Mouse (Mus musculus): Measurements from ENCODE around the gene Nrp1.

The Nrp1 gene

GRCm38 (mm10) chr8:128471186-128471585 lies 112.8 kb downstream of the Nrp1 start:
- no peak for DNase-seq

- no peak for DNase-seq
Measured at GRCm38 (mm10) chr8:128472871-128473270, 114.5 kb downstream of the Nrp1 start.

DNA sequence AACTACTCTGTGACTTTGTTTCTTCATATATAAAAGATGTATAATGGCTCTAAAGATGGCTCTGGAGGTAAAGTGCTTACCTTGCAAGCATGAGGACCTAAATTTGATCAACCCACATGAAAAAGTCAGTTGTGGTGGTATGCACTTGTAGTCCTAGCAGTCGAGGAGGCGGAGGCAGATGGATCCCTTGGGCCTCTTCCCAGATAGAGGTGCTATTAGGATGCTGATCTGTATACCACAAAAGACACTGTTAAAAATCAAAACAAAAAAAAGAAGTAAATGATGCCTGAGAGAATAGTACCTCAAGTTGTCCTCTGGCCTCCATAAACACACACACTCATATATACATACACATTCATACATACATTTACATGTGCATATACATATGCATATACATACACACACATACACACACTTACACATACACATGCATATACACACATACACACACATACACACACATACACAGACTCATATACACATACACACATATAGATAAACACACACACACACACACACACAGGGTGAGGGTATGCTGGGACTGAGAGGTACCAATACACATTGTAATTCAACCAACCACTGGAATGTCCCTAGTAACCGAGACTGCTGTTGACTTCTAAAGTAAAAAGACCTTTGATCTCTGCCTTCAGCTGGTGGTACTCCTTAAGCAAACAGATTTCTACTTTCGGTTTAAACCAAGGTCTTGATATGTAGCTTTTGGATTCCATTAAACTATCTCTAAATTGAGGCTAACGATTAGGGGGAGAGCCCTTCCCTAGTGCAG lies 115.2 kb downstream of the Nrp1 start:
- DNase-seq, result no peak

GRCm38 (mm10) chr8:128474614-128475013 lies 116.2 kb downstream of the Nrp1 start:
- DNase-seq, result no peak

GRCm38 (mm10) chr8:128476206-128476605 lies 117.8 kb downstream of the Nrp1 start:
- DNase-seq, result no peak

- DNase-seq, result no peak
Measured at GRCm38 (mm10) chr8:128478017-128478416, 119.6 kb downstream of the Nrp1 start.

DNA sequence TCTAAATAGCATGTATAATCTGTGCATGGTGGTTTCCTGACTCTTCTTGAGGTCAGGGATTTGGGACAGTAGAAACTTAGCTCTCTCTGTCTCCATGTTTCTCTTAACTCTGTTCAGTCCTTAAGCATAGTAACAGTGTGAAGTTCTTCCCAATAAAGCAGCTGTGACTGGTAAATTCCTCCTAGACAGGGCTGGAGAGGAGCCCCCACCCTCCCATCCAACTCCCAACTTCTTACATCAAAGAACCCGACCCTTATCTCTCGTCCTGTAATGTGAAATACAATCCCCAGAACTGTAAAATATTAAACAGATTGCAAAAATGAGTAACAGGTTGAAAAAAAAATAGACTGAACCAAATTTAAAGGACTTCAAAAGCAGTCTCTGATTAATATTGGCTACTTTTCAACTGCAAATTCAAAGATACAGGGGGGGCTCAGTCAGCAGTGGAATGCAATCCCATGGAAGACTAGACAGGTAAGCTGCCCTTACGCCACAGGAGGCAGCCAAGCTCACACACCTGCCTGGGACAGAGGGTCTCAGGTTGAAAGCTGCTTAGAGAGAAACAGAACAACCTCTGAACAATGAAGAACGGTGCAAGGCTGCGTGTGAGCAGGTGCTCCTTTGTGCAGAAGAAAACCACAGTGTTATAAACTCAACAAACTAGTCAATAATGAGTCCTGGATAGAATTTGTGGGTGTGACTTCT lies 121.1 kb downstream of the Nrp1 start:
- DNase-seq, result no peak

DNA sequence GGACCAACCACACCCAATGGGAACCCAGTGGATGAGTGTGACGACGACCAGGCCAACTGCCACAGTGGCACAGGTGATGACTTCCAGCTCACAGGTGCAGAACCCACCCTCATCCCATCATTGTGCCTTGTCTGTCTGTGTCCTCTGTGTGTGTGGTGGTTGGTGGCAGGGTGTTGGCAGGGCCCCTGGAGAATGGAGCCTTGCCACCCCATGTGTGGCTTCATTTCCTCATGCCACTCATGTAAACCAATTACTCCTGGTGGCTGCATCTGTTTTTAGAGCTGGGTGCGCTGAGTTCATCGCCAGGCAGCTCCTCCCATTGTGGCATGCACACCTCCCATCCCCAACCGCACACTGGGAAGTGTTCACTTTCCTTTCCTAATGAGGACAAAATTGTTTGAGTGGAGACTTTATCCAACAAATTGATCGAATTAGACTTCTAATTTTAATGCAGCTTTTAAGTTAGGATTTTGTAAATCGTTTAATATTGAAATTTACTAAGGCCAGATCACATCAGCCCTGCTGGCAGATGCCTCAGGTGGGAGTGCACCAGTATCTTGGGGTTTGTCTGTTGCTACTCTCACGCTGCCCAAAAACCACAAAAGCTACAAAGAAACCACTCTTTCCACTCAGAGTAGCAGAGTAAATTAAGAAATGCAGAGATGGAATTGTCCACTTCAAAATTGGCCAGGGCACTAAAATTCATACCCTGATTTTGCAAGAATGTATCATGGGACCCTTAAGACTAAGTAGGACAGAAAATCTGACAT lies 122.7 kb downstream of the Nrp1 start:
- no peak for DNase-seq

DNA sequence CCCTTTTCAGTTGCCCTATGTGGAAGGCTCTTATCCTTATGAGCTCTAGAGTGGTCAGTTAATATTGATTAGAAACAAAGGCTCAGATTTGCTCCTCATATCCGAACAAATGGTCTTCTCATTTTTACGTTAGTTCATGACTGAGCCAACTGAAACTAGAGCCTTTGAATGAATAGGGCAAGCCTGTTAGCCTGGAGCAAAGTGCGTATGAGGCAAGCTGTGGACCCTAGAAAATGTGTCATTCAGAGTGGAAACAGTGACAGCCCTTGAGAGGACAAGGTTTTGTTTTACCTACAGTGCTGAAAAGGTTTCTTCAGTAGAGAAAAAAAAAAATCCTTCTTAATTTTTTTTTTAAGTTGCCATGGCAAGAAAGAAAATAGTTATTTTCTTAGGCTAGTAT lies 124.9 kb downstream of the Nrp1 start:
- no peak for DNase-seq

GRCm38 (mm10) chr8:128484720-128485124 lies 126.3 kb downstream of the Nrp1 start:
- DNase-seq, result no peak

- no peak for DNase-seq
Measured at GRCm38 (mm10) chr8:128486043-128486442, 127.6 kb downstream of the Nrp1 start.

GRCm38 (mm10) chr8:128487966-128488931 lies 129.8 kb downstream of the Nrp1 start:
- DNase-seq, result no peak

DNA sequence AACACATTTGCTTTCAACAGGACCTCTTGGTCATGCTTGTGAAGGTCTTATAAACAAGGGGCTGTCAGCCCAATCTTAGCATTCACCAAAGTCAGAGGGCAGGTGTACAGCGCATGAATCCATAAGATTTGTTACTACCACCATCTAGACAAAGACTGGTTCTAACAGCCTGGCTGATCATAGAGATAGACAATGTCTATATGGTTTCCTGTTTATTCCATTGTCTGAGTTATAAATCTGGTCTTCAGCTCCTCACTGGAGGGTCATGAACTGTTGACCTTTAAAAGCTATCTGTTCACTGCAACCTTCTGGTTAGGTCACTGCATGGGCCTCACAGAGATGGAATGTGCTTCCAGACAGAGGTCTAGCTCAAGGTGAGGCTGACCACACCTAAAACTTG lies 130.9 kb downstream of the Nrp1 start:
- DNase-seq, result no peak

- DNase-seq, result peak in 1 of 2 experiments; percentile 31
Measured at GRCm38 (mm10) chr8:128491126-128492067, 133.0 kb downstream of the Nrp1 start.

- no peak for DNase-seq
Measured at GRCm38 (mm10) chr8:128493801-128494200, 135.4 kb downstream of the Nrp1 start.

DNA sequence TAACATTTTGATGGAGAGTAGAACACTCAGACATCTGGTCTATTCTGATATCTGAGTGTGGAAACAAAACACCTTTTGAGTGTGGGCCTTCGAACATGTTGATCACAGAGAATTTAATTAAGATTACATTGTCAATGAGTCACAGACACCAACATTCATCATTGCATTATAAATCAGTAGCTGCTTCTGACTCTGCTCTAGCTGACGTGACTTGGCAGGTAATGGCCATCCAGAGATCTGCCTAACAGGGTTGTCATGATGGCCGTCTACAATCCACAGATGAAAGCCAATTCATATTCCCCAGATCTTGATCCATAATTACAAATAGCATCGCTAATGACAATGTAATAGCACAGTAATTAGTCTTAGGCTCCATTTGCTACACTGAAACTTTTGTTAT lies 140.4 kb downstream of the Nrp1 start:
- DNase-seq, result no peak

- no peak for DNase-seq
Measured at GRCm38 (mm10) chr8:128504136-128504829, 145.9 kb downstream of the Nrp1 start.

- DNase-seq, result no peak
Measured at GRCm38 (mm10) chr8:128505866-128506265, 147.5 kb downstream of the Nrp1 start.

DNA sequence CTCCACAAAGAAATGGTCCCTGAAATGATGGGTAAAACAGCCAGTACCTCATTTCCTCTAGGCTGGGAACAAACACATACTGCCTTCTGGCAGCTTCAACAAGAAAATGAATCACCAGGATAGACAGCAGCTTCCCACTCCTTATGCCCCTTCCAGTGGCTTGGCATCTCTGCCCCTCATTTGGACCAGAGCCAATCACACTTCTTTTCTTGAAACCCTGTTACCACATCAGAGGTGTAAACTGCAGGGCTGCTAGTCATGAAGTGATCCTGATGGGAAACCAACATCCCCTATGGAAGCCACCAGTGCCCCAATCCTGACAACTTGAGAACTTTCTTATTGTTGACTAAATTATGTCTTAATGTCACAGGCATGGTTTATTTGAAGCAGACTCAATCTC lies 150.3 kb downstream of the Nrp1 start:
- no peak for DNase-seq

- no peak for DNase-seq
Measured at GRCm38 (mm10) chr8:128511021-128511420, 152.6 kb downstream of the Nrp1 start.

- DNase-seq, result no peak
Measured at GRCm38 (mm10) chr8:128511732-128512131, 153.3 kb downstream of the Nrp1 start.

Measured in cerebellum, postnatal 36 days (tissue).